Mouse (Mus musculus) ZHBTc4 (cell line): Measurements from ENCODE around the gene Tmem176a.

Source experiments
- DNase-seq: peaks from one replicate; pipeline ENCODE4 v3.0.0-alpha.2; 2011; ENCODE audit warnings: low read depth, low spot score

The Tmem176a gene

DNA sequence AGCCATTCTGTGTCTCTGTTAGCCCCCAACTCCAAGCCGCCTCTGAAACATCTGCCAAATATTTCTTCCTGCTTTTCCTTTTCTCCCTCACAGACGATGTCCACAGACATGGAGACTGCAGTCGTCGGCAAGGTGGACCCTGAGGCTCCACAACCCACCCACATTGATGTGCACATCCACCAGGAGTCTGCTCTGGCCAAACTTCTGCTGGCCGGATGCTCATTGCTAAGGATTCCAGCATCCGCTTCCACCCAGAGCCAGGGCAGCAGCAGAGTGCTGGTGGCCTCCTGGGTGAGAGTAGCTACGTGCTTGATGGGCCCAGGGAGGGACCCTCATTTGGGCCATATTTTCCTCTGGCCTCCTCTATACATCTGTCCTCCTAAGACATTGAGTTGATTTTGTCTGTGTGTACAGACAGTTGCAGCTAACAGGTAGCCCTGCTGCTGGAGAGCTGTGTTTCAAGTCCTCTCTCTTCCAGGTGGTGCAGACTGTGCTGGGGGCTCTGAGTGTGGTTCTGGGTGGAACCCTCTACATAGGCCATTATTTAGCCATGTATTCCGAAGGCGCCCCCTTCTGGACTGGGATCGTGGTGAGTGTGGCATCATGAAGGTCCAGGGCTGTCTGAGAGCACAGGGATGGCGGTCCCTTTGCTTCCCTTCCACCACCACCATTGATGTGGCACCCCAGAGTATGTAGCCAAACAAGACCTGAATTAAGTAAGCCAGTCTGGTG lies 1.6 kb downstream of the Tmem176a start:
- DNase-seq: no peak

DNA sequence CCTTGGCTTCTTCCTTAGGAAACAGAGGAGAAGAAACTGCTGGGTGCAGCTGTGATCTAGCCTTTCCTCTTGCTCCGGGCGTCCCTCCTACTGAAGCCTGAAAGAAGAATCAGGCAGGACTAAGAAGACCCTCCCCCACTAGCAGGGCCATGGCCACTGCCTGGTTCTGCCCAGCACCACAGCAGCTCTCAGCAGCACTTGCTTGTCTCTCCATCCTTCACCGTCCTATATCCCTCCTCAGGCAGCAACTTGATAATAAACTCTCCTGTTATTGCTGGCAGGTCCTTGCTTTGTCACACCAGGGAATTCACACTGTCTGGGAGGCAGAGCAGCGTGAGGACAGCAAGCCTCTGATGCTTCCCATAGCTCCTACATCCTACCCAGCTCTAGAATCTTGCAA lies 4.4 kb downstream of the Tmem176a start:
- DNase-seq: no peak

DNA sequence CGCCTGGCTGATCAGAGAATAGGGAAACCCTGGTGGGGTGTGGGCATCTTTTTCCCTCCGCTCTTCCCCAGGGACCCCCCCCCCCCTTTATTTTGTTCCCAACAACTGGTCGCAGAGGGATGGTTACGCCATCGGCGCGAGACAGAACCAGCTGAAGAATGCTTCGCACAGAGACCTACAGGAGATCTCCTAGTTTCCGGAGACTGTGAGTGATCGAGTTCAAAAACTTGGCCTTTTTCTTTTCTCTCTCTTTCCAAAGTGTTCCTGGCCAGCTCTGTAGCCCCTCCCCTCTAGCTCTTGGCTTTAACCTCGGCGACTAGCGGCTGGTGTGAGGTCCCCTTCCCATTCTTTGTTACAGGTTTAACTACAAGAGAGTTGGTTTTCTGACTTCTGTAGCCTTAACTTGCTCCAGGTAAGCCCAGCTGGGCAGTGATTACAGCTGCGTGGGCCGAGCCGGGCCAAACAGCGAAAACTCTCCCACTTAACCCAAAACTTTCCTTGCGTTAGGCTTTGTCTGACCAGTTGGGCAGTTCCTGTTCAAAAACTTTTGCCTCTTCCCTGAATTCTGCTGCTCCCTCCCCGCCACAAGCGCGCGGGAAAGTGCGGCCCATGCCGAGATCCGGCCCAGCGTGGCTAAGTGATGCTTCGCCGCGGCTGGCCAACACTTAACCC lies 11.2 kb downstream of the Tmem176a start:
- DNase-seq: peak; percentile 31

DNA sequence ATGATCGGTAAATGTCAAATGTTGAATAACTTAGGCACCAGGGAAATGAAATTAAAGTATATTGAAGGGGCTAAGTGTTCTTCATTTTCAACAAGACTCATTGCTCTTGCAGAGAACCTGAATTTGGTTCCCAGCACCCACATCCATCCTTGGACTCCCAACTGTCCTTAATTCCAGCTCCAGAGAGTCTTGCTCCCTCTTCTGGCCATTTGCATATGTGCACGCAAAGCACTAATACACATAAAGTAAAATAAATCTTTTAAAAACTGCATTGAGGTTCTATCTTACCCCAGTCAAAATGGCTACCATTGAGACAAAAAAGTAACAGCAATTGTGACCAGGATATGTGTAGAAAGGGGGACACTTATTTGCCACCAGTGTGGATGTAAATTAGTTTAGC lies 13.4 kb downstream of the Tmem176a start:
- DNase-seq: peak; percentile 29

DNA sequence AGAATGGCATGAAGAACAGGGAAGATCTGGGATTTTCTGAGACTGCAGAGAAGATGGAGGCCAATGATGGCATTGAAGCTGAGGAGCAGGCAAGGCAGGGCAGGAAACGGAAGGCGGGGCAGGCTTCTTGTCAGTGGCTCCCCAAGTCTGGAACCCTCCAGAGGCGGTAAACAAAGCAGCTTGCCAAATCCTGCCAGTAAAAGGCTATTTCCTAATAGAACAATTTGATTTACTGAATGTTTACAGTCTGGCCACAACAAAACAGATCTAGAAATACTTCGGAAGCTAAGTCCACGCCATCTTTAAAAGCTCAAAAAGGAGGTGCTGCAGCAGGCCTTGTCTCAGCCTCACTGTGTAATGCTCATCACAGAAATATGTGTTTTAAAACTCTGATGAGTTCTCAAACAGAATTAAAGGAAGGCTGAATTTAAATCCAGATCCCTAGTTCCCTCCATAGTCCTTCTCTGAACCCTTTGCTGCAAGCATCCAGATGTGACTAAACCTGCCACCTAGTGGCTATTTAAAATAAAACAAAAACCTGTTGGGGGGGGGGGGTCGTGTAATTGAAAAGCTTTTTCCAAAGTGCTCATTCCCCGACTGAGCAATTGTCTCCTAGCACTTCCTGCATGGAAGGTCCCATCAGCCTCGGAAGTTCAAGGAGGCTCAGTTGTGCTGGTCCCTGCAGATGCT lies 17.0 kb downstream of the Tmem176a start:
- DNase-seq: peak; percentile 39

DNA sequence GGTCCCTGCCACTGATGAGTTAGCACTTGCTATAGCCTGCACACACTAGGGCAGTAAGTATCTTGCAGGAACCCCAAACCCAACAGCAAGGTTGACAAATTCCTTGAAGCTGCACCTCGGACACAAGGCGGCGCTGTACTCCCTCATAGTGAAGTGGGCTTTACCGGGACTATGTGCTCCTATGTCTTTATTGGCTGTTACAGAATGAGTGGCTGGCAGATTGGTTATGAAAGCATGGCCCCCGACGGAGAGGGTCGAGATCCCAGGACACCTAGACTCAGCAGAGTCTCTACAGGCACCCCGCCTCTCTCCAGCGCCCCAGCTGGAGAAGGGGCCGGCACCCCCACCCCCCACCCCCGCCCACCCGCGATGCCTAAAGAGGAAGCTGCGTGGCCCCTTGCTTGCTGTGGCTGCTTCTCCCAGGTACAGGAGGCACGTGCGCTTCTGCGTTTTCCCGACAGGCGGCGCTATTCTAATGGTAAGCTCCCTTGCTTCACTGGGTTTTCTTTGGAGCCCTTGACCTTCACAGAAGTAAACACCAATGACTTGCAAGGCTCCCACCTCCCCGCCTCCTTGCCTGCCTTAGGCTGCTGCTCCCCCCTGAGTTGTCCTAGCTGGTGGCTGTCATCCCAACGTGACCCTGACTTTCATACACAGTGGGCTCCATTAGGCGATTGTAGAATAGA lies 19.6 kb downstream of the Tmem176a start:
- DNase-seq: peak; percentile 94

DNA sequence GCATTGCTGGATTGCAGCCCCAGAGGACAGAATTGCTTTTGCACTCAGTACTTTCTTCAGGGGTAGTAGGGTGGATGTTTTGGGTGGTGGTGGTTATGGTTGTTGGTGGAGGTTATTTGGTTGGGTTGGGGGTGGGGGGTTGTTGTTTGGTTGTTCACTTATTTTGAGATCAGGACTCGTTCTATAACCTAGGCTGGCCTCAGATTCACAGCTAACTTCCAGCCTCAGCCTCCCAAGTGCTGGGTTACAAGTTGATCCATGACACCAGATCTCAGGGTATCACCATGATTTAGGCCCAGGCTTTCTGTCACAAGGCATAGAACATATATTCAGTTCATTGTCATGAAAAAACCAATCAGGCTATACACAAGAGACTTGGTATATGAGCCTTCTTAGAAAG lies 20.1 kb downstream of the Tmem176a start:
- no peak for DNase-seq

DNA sequence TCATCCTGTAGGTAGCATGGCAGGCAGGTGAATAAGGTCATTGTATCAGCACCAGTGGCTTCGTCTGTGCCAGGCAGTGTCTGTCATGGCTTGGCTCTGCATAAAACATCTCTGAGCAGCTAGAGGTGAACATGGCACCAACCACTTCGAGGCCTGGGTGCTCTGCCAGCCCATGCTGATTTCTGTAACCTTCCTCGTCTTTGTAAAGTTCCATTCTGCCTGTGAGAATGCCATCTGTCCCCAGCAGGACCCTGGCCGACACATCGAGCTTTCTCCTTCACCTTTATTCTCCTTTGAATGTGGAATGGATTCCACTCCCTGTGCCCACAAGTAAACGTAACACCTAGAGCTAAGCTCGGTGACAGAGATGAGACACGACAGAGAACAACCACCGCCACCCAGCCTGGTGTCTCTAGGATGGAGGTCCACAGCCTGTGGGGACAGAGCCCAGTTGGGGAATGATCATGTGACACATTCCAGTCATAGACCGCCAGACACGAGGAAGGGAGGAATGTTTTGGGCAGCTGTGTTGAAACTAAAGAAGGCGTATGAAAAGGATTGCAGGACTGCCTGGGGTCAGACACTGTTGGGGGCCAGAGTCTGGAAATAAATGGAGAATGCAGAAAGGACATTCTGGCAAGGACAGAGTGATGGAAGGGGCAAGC lies 21.0 kb downstream of the Tmem176a start:
- no peak for DNase-seq

DNA sequence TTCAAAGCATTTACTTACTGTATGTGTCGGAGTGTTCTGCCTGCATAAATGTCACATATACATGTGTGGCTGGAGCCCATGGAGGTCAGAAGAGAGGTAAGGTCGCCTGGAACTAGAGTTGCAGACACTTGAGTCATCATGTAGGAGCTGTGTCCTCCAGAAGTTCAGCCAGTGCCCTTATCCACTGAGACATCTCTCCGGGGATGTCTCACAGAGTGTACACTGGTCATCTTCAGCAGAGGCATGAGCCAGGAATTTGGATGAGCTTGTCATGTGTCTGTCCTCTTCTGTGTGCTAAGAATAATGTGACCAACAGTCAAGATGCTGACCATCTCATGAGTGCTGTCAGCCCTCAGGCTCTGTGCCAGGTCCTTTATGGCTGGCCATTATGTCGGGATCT lies 22.1 kb downstream of the Tmem176a start:
- no peak for DNase-seq

DNA sequence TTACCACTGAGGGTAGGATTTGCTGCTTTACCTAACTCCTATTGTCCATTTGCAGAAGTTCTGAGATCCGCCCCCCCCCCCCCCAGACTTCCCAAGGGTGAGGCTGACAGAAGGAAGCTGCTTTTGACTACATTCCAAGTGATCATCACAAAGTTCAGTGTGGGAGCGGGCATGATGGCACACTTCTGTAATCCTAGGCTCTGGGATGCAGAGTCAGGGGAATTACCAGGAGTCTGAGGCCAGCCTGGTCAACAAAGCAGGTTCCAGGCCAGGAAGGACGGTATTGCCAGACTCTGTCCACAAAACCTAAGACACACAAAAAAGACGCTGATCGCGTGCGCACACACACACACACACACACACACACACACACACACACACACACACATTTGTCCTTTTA lies 22.8 kb downstream of the Tmem176a start:
- no peak for DNase-seq

DNA sequence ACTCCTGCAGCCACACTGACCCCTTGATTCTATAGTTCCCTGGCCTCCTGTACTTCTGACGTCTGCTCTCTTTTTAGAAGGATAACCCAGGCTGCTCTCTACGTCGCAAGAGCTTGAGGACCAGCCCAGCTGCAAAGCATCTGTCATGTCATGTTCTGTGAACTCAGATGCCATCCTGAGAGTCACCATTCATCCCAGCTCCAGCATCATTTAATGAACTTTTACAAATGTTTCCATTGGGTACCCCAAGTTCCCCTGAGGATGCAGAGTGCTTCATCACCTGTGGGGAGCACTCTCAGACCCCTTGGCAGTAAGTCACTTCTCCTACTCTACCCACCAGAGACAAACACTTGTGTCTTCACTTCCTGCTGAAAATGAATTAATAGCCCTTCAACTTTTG lies 23.5 kb downstream of the Tmem176a start:
- DNase-seq: no peak

DNA sequence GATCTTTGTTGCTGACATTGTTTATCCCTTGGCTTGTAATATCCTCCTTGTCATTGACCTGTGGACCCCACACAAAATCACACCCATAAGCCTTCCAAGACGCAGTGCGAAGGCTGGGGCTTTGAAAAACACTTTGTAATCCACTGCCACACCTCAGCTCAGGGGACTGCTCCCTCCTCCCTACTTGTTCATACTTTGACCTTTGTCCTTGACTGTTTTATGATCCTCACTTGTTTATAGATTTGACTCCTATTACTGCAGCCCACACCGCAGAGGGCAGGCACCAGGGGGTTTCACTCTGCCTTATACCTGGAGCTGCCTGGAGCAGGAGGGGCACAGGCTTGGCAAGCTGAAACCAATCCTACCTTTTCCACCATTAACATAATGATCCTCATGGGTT lies 24.0 kb downstream of the Tmem176a start:
- DNase-seq: no peak

DNA sequence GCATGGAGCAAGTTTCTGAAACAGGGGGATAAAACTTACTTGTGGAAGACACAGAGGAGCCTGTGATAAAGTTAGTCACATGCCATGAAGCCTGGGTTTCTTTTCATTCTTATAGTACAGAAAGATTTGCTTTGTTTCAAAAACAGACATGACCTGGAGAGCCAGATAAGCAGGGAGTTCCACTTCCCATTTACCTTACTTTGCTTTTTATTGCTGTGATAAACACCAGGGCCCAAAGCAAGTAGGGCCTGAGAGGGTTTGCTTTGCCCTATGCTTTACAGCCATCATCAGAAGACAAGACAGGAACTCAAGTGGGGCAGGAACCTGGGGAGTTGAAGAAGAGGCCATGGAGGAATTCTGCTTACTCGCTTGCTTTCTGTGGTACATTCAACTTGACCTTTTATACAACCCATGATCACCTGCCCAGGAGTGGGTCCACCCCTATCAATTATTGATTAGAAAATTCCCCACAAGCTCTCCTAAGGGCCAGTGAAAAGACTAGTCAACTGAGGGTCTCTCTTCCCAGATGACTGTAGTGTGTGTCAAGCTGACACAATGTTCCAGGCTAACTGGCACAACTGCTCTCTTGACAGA lies 24.5 kb downstream of the Tmem176a start:
- DNase-seq: no peak

DNA sequence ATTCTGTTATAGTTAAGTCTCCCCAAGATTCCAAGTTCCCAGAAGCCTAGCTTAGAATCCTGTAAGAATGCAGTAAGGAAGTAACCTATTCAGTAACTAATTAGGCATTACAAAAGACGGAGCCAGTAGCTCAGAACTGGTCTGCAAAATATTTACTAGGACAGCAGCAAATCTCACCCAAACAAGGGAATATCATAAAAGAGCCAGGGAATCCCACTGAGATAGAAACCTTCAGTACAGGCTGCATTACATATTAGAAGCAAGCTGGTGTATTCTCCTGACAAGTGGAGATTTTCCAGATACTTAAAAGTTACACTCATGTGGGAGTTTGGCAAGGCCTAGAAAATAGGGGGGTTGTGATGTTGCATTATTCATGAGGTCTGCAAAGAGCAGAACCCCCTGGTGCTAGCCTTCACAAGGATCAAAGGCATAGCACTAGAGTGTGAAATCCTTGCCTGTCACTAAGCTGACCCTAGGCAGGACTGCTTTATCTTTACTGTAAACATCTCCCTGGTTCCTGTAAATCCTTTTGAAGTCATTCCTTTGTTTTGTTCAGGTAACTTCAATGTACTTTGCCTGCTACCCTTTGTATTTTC lies 25.7 kb downstream of the Tmem176a start:
- peak; percentile 28 for DNase-seq

DNA sequence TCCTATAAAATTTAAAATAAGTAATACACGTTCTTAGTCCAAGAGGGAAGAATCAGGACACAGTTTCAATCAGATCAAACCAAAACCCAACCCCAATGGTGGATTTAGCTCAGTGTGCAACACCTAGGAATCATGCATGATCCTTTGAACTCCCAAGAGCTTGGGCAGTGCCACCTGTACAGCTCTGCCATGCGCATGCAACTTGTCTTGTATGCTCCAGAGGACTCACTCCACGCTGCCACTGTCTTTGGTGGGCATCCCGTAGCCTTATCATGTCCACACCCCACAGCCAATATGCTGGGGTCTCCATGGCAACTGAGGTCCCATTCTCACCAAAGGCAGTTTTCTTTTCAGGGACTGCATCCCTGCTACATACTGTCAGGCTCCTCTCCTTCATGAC lies 26.4 kb downstream of the Tmem176a start:
- no peak for DNase-seq

DNA sequence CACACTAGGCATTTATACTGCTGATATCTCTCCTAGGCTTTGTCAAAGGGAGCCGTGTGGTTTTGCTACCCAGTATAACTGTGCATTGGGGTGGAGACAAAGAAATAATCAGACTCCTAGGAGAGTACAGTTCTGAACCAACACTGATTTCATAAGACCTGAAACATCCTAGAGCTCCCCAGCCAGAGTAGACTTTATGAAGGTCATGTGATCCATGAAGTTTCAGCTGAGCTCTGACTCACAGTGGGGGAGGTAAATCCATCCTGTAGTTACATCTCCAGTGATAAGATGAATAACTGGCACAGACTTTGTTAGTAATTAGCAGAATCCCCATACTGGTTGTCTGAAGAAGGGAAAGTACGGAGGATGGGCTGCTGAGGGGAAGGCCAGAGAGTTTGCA lies 29.1 kb downstream of the Tmem176a start:
- no peak for DNase-seq

DNA sequence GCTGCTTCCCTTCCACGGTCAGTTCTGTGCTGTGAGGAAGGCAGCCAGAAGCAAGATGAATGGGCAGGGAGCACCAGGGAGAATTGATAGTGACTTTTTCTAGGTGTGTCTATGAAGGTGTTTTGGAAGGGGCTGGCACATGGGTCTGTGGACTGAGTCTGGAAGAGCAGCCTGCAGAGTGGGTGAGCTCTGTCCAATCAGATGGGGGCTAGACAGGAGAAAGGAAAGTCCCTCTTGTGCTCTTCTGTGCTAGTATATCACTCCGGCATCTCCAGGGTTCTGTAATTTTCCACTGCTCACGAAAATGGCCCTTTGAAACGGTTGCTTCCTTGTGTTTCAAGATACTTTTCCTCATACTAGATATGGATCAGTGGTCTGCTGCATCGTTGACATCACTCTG lies 31.9 kb downstream of the Tmem176a start, which contains the start of gene Aoc1:
TSS of gene Aoc1 (plus strand) at position 301 of the 400 bp plus-strand sequence.
- no peak for DNase-seq

DNA sequence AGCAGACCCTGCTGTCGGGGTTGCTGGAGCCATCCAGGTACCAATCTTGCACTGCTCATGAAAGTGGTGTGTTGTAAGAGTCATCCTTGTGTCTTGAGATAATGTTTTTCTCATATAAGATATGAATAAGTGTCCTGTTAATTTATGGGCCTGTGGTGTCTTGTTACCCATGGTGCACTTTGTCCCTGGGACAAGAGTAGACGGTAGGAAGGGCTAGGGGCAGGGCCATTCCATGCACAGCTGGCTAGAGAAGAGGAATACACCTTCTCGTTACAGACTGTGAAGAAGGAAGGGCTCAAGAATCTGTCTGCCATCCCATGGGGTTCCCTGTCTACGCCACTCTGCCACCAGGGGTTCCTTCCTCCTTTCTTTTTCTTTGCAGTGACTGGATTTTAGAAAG lies 33.9 kb downstream of the Tmem176a start:
- DNase-seq: no peak

DNA sequence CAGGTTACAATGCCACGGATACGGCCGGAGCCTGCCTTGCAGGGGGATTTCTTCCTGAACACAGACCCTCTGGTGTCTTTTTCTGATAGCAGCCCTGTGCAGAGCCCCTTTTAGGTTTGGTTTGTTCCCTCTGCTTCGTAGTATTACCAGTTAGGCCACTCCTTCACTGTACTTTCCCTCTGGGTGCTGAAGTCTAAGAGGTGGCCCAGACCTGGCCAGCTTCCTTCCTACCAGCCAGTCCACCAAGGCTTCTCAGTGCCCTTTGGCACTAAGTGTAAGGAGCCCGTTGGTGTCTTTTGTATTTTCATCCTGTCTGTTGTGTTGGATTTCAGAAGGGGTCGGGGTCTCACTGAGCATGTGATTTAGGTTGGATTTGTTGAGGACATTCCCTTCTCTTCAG lies 34.8 kb downstream of the Tmem176a start:
- DNase-seq: no peak

DNA sequence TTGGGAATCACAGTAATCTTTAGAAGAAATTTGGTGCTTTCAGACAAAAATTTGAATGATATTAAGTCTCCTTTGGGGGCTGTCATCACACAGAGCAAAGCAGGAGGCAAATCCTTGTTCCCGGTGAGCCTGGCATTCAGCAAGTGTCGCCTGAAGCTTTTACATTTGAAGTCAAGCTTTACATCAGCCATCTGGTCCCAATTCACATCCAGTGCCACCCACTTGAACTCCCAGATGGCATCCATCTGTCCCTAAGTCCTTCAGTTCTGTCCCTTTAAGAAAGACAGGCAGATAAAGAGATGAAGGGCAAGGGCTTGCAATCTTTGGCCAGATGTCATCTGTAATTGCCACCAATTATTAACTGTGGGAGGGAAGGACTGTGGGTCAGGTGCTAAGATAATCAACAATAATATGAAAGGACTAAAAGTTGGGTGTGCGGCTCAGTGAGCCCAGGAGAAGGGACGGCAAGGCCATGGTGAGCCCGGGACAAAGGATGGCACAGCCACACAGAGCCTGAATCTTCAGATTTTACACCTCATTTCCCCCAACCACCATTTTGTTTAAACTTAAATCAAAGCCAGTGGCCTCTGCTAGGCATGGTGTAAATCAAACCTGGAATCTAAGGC lies 35.9 kb downstream of the Tmem176a start:
- DNase-seq: no peak
